Mouse (Mus musculus) small intestine, adult 2 months (tissue): ENCODE measurements around the gene Mog. TPM values are rescaled to one million over a fixed set of nuclear protein-coding genes. Genes with fewer than 3 reads are reported as not detected.
"Not testable (repeated sequence)": the region's sequence is repeated elsewhere in the genome, so short reads cannot be mapped to it uniquely, and the experiment has no call there.

ENCODE experiments used
- H3K27ac ChIP-seq: fragments of 200-500 bp; 2 replicates; pipeline ENCODE4 v1.5.1; 2012; ENCODE audit warnings: low read depth, low read length, control low read depth, inconsistent platforms; ENCODE audit not compliant: insufficient read depth
- H3K27me3 ChIP-seq: fragments of 200-500 bp; 2 replicates; pipeline ENCODE4 v1.6.1; 2012; ENCODE audit warnings: mild to moderate bottlenecking, moderate library complexity, low read length, inconsistent platforms; ENCODE audit not compliant: control insufficient read depth, insufficient read depth
- H3K36me3 ChIP-seq: fragments of 200-500 bp; 2 replicates; pipeline ENCODE4 v1.6.1; 2012; ENCODE audit warnings: mild to moderate bottlenecking, low read length, control low read depth, inconsistent platforms; ENCODE audit not compliant: control insufficient read depth, insufficient read depth
- H3K4me1 ChIP-seq: fragments of 200-500 bp; 2 replicates; pipeline ENCODE4 v1.6.1; 2012; ENCODE audit warnings: low read length, inconsistent platforms, mixed read lengths; ENCODE audit not compliant: control insufficient read depth, insufficient read depth, insufficient read length
- H3K4me3 ChIP-seq: fragments of 200-500 bp; 2 replicates; pipeline ENCODE4 v1.5.1; 2012; ENCODE audit warnings: low read depth, mild to moderate bottlenecking, control low read depth, inconsistent platforms, low read length, moderate library complexity
- CTCF ChIP-seq: fragments of 200-500 bp; IDR thresholded peaks from 2 replicates; pipeline ENCODE4 v1.5.1; 2012; ENCODE audit warnings: low read depth, mild to moderate bottlenecking, control low read depth, inconsistent platforms, low read length, moderate library complexity, mixed read lengths; ENCODE audit not compliant: insufficient replicate concordance, insufficient read length; ENCODE audit errors: extremely low read depth
- POLR2A ChIP-seq: fragments of 200-500 bp; IDR thresholded peaks from 2 replicates; pipeline ENCODE4 v1.6.1; 2012; ENCODE audit warnings: low read depth, mild to moderate bottlenecking, control low read depth, inconsistent platforms, low read length, moderate library complexity
- WGBS: fragments of 180-500 bp; shearing (Covaris S2); methylation state at CpG from one replicate; pipeline ENCODE4 v1.1.7; 2018; 5-methylcytosine and 5-hydroxymethylcytosine counted together
- polyA plus RNA-seq: library from polyadenylated mRNA; depleted of rRNA; stranded (reverse); fragments of >200 nt; gene quantifications from 2 replicates; pipeline ENCODE4 v1.2.3, GENCODE M21; 2012

Gene Mog
- polyA plus RNA-seq, 1 experiment: not detected

DNA sequence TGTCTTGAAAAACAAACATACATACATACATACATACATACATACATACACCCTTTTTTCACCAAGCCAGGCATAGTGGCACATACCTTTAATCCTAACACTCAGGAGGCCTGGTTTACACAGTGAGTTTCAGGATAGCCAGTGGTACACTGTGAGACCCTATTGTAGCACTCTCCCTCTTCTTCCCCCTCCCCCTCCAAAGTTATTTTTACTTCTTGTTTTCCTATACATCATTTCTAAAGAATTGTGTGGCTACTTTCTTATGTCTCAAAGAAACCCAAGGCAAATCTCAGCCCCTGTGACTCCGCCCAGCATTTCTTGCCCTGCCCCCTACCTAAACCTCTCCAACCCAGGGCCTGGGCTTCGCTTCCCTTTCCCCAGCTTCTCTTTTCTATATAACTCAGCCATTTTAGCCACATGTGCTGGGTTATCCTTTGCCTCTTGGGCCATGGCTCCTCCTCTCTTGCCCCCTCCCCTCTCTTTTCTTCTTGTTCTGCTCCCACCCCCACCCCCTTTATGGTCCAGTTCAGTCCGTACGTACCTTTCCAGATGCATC lies 29.4 kb downstream of the Mog start:
- WGBS: 98% methylated on average over 4 of the region's 4 CpGs

DNA sequence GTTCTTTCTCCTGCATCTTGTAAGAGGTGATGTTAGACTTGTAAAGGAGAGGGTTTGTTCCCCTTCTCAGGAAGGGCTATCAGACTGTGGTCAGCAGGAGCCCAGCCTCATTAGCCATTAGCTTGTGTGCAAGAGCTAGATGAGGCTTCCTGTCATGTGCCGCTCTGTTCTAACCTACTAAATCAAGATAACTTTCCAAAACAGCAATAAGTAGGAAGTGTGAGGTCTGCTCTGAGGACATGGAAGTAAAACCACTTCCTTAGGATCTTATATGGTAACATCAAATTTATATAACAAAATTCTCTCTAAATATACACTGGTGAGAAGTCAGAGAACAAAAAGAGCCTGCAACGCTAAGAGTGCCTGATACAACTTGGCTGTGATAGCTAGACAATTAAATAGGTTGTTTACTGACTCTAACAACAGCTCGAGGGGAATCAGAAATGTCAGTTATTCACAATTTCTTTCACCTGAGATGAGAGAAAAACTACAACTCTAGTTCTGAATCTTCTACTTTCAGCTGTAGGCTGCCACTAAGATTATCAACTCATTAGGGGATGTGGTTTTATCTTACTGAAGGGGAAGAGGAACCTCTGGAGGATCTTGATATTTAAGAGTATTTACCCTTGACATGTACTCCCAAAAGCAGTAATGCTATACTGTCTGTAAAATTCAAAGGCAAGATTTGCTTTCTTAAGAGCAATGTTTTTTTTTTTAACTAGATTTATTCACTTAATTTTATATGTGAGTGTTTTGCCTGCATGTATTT lies 30.7 kb downstream of the Mog start:
- WGBS: 56% methylated on average over 3 of the region's 3 CpGs

More for the DNA sequence above, 29.4 kb downstream of the Mog start:
- Histone ChIP-seq H3K4me3 (no peak overlapping the region), H3K27me3 (peaks cover 6% of the 10 kb centered on the region; the same call in 1 of the 2 replicates), H3K36me3 (no peaks in the 10 kb centered on the region), H3K27ac (no peak overlapping the region), H3K4me1 (no peaks in the 10 kb centered on the region)
- no peak for TF ChIP-seq POLR2A
- no peak for TF ChIP-seq CTCF

DNA sequence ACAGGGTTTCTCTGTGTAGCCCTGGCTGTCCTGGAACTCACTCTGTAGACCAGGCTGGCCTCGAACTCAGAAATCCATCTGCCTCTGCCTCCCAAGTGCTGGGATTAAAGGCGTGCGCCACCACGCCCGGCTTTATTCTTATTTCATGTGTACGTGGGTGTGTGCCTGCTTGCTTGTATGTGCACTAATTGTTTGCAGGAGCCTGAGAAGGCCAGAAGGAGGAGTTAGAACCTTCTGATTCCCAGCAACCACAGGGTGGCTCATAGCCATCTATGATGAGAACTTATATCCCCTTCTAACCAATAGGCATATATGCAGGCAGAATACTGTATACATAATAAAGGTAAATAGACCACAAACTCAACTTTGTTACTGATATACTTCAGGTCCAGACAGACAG lies 32.6 kb downstream of the Mog start:
- H3K27me3 ChIP-seq: peaks cover 14% of the 10 kb centered on the region; the same call in 1 of the 2 replicates
- H3K36me3 ChIP-seq, H3K4me3 ChIP-seq, H3K27ac ChIP-seq, H3K4me1 ChIP-seq: not testable (repeated sequence)
- 84% methylated on average over 6 of the region's 6 CpGs for WGBS

More for the DNA sequence above, 30.7 kb downstream of the Mog start:
- H3K27me3 ChIP-seq: peaks cover 14% of the 10 kb centered on the region; the same call in 1 of the 2 replicates
- TF ChIP-seq POLR2A: no peak
- no peak for TF ChIP-seq CTCF
- H3K36me3 ChIP-seq: no peaks in the 10 kb centered on the region
- no peak overlapping the region for H3K27ac ChIP-seq
- H3K4me3 ChIP-seq: no peak overlapping the region
- peaks cover 3% of the 10 kb centered on the region; the same call in 1 of the 2 replicates for H3K4me1 ChIP-seq

DNA sequence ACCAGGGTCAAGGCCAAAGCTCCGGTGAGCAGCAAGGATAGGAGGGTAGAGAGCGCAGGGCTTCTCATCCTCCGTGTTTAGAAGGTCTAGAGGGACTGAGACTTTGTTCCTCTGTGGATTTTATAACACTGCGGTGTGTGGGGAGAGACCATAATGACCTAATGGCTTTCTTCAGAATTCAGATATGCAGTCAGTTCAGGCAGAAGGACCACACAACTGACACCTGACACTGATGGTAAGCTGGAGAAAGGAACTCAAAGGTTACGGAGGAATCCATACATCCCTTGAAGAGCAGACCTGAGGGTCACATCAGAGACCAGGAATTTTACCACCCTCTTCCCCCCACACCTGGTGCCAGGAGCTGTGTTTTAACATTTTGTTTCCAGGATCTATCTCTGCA lies 33.8 kb downstream of the Mog start, which contains the start of gene H2-M5:
Gene H2-M5 (minus strand): TSS at position 101 of the 400 bp plus-strand sequence.
- H3K4me3 ChIP-seq: no peak within 1 kb of the TSS
- no peaks in the 10 kb centered on the region for H3K36me3 ChIP-seq
- WGBS: 46% methylated on average over 5 of the region's 5 CpGs
- H3K27ac ChIP-seq: no peak within 1 kb of the TSS
- H3K4me1 ChIP-seq: peaks cover 3% of the 10 kb centered on the region; the same call in 1 of the 2 replicates
- TF ChIP-seq POLR2A: no peak
- no peak for TF ChIP-seq CTCF
- H3K27me3 ChIP-seq: peaks cover 14% of the 10 kb centered on the region; the same call in 1 of the 2 replicates

DNA sequence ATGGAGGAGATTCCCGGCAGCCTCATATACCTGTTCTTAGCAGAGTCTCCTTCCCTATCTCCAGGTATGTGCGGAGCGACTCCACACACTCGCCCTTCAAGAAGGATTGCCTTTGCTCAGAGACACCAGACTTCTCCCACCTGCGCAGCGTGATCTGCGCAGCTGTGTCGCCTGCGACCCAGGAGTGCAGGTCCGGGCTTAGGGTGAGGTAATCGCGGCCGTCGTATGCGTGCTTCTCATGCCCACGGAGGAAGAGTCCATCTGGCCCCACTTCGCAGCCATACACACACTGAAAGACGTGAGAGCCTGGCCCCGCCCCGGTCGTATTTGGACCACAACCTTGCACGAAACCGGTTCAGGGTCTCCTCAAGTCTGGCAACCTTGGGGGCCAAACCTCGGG lies 34.7 kb downstream of the Mog start:
- Histone ChIP-seq H3K36me3 (no peaks in the 10 kb centered on the region), H3K4me1 (peaks cover 3% of the 10 kb centered on the region; the same call in 1 of the 2 replicates), H3K4me3 (no peak overlapping the region), H3K27me3 (peaks cover 14% of the 10 kb centered on the region; the same call in 1 of the 2 replicates), H3K27ac (no peak overlapping the region)
- 9% methylated on average over 24 of the region's 24 CpGs for WGBS
- TF ChIP-seq POLR2A (no peak), CTCF (no peak)

DNA sequence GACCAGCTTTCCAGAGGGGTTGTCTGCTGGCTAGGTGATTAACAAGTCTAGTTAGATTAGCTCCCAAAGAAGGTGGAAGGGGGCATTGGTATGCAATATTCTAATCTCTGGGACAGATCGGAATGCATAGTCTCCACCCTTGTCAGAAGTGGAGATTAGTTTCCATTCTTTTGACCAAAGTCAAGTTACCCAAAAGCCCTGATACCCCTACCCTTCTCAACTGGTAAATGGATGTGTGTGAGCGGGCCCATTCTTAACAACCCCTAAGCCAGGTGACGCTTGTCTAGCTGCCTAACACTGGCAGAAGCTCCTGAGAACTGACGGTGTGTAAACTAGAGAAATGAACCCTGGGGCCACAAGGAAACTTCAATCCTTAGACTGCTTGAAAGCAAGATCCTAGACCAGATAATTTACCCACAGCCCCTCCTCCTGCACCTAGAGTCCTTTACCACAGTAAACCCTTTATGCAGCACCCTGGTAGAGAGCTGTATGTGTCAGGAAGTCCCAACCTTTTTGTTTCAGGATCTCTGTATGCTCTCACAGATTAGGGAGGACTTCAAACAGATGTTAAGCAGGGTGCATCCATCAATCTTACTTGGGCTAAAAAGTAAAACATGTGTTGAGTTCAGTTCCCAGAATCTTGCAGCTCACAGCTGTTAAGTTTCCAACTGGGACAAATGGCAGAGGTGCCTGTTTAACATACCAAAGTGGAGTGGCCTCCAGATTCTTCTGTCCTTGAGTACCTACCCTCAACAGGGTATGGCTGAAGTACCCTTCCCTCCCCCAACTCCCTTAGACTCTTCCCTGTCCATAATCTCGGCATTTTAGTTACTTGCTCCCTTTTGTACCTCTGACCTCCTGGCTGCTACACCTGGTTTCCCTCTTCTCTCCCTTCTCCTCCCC lies 40.7 kb downstream of the Mog start:
- Histone ChIP-seq H3K36me3 (no peaks in the 10 kb centered on the region), H3K27ac (no peak overlapping the region), H3K4me3 (no peak overlapping the region), H3K4me1 (peaks cover 5% of the 10 kb centered on the region), H3K27me3 (no peaks in the 10 kb centered on the region)
- no peak for TF ChIP-seq CTCF
- TF ChIP-seq POLR2A: no peak
- 52% methylated on average over 5 of the region's 5 CpGs for WGBS

DNA sequence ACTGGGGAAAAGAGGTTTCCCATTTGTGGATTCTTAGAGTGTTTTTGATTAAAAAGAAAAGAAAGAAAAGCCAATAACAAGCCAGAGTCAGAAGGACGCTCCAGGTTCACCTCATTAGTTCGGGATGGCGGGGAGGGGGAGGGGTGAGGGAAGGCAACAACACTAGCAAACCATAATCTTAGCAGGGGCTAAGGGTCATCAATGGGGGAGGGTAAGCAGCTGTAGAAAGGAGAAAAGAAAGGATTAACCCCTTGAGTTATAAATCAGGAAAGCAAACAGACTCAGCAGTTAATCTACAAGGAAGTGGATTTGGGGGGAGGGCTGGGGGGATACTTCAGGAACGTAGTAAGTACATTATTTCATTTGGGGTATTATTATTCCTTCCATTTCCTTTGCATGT lies 41.4 kb downstream of the Mog start:
- no peak overlapping the region for H3K4me3 ChIP-seq
- WGBS: 11% methylated on average over 4 of the region's 4 CpGs

More for the DNA sequence above, 41.4 kb downstream of the Mog start:
- no peaks in the 10 kb centered on the region for H3K36me3 ChIP-seq
- TF ChIP-seq POLR2A (no peak), CTCF (no peak)
- no peaks in the 10 kb centered on the region for H3K27me3 ChIP-seq
- peaks cover 5% of the 10 kb centered on the region for H3K4me1 ChIP-seq
- no peak overlapping the region for H3K27ac ChIP-seq
